Mouse (Mus musculus) gastrocnemius, postnatal 36 days (tissue): Measurements from ENCODE around the gene Mlec. TPM values are rescaled to one million over a fixed set of nuclear protein-coding genes. Genes with fewer than 3 reads are reported as not detected.
A peak's percentile ranks its signal among the peaks of the same experiment; 100 is the strongest.
"Not testable (repeated sequence)": the region's sequence is repeated elsewhere in the genome, so short reads cannot be mapped to it uniquely, and the experiment has no call there.

ENCODE experiments used
- DNase-seq, 2 experiments: peaks; one replicate each; pipeline ENCODE4 v3.0.0; 2022
- intact Hi-C: fragments of 180-260 bp; cut with DNase I; formaldehyde crosslinking; loops from one replicate; pipeline ENCODE4 v1.15.1; 2025
- total RNA-seq, 2 experiments: library from RNA; stranded (reverse); gene quantifications; 2 replicates each; pipeline ENCODE4 v1.2.3; 2021

Gene Mlec
- total RNA-seq, 2 experiments from 2014 or later, result 163 to 241 TPM

- no peak for DNase-seq
- intact Hi-C loops, result loop anchor here (10.0 kb wide), 1 partner anchor 162 kb away; the partner anchor contains the start of genes Cox6a1, Gatc and Triap1
These were observed 24.9 kb upstream of the Mlec start for GRCm38 (mm10) chr5:115182925-115183324.

- intact Hi-C loops, result loop anchor here (10.0 kb wide), 1 partner anchor 163 kb away; the partner anchor contains the start of genes Cox6a1, Gatc and Triap1
- no peak for DNase-seq
These were observed 23.4 kb upstream of the Mlec start for GRCm38 (mm10) chr5:115181248-115181940.

DNA sequence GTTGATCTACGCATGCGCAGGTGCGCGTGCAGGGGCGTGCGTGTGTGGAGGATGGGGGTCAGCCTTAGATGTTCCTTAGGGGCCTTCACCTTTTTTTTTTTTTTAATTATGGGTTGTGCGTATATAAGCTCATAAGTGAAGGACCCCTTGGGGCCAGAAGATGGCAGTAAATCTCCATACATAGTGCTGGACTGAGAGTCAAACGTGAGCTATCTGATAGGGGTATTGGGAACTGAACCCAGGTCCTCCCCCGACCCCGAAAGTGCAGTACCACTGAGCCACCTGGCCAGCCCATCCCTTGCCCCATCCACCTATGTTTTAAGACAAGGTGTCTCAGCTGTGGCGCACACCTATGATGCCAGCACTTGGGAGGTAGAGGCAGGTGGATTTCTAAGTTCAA lies 21.6 kb upstream of the Mlec start:
- intact Hi-C loops, result no loop called here
- no peak for DNase-seq

- intact Hi-C loops, result no loop called here
- DNase-seq, result no peak
These were observed 19.9 kb upstream of the Mlec start for GRCm38 (mm10) chr5:115177866-115178265.

DNA sequence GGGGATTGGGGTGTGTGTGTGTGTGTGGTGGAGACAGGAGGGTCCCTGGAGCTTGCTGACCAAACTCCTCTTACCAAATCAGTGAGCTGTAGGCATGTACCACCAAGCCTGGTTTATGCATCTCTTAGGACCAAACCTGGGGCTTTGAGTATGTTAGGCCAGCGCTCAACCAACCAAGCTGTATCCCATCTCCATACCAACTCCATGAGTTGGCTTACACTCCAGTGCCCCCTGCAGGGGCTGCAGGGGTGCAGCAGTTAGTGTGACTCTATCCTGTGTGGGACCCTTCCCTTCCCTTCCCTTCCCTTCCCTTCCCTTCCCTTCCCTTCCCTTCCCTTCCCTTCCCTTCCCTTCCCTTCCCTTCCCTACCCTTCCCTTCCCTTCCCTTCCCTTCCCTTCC lies 16.6 kb upstream of the Mlec start:
- intact Hi-C loops, result no loop called here
- no peak for DNase-seq

DNA sequence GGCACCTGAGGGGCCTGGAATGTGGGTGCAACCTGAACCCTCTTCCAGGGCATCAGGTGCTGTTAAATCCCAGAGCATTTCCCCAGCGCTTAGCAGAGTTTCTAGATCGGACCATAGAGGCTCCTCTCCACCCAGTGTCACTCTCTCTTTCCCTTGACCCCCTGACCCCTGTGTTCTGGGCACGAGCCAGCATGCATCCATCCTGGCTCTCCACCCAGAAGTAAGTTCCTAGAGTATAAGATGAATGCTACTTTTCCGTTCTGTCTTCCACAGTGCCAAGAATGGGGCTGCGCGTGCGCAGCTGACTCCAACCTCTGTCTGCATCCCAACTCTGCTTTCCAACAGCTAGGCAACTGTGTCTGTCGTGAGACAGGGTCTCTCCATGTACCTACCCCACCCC lies 12.2 kb upstream of the Mlec start:
- intact Hi-C loops, result no loop called here
- no peak for DNase-seq

DNA sequence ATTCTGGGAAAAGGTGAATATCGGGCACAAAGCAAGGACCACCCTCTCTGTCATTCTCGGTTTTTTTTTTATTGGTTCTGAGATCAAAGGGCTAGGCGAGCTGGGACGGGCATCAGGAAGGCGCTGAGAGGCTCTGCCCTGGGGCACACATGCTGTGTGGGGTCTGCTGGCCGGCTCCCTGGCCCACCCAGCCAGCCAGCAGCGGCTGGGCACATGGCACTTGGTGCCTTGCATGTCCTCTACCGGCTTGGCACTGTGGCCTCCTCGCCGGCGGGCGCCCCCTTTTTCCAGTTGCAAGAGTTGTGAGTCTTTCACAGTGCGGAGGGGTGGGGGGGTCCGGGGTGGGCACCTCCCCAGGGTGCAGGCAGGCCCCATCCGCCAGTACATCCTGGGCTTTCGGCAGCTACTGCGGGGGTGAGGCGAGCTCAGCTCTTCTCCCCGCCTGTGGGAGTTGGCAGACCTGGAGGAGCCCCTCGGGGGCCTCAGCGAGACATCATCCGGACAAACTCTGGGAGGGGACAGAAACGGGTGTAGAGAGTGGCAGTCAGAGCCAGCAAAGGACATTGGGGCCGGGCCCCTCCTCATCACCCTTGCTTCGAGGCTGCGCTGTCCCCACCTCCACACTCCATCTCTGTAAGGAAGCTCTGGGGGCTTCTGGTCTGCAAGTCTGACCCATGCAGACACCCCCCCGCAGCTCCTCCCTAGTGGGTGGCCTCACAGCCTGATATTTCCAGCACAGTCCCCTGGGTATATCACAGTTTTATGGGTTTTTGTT lies 10.8 kb upstream of the Mlec start:
- intact Hi-C loops, result loop anchor here (5.0 kb wide), 1 partner anchor 192 kb away; no protein-coding TSS in a partner anchor
- DNase-seq, result no peak

GRCm38 (mm10) chr5:115167396-115167795 lies 9.4 kb upstream of the Mlec start:
- no peak for DNase-seq
- intact Hi-C loops, result loop anchor here (5.0 kb wide), 1 partner anchor 190 kb away; no protein-coding TSS in a partner anchor

GRCm38 (mm10) chr5:115166815-115167194 lies 8.8 kb upstream of the Mlec start:
- intact Hi-C loops, result loop anchor here (5.0 kb wide), 1 partner anchor 190 kb away; no protein-coding TSS in a partner anchor
- DNase-seq, result no peak

GRCm38 (mm10) chr5:115165895-115166814 lies 8.2 kb upstream of the Mlec start:
- intact Hi-C loops, result loop anchor here (5.0 kb wide), 1 partner anchor 189 kb away; no protein-coding TSS in a partner anchor
- no peak for DNase-seq

DNA sequence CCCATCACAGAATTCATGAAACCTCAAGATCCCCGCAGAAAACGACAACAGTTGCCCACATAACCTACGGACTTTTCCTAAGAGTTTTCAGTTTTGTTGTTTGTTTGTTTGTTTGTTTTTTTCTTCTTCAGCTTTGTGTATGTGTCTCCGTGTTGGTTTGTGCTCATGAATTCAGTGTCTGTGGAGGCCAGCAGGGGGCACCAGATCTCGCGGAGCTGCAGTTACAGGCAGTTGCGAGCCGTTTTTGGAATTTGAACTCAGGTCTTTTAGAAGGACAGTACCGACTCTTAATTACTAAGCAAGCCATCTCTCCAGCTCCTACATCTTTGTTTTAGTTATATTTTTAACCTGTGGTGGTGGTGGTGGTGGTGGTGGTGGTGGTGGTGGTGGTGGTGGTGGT lies 7.4 kb upstream of the Mlec start:
- DNase-seq, result no peak
- intact Hi-C loops, result loop anchor here (5.0 kb wide), 1 partner anchor 188 kb away; no protein-coding TSS in a partner anchor

DNA sequence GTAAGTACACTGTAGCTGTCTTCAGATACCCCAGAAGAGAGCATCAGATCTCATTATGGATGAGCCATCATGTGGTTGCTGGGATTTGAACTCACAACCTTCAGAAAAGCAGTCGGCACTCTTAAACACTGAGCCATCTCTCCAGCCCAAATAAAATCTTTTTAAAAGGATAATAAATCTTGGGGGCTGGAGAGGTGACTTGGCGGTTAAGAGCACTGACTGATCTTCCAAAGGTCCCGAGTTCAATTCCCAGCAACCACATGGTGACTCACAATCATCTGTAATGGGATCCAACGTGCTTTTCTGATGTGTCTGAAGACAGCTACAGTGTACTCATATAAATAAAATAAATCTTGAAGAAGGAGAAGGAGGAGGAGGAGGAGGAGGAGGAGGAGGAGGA lies 6.5 kb upstream of the Mlec start:
- intact Hi-C loops, DNase-seq: not testable (repeated sequence)

GRCm38 (mm10) chr5:115163563-115163962 lies 5.6 kb upstream of the Mlec start:
- intact Hi-C loops, result loop anchor here (1.0 kb wide), 1 partner anchor 38 kb away; no protein-coding TSS in a partner anchor
- peak; percentile 62 to 63 for DNase-seq

DNA sequence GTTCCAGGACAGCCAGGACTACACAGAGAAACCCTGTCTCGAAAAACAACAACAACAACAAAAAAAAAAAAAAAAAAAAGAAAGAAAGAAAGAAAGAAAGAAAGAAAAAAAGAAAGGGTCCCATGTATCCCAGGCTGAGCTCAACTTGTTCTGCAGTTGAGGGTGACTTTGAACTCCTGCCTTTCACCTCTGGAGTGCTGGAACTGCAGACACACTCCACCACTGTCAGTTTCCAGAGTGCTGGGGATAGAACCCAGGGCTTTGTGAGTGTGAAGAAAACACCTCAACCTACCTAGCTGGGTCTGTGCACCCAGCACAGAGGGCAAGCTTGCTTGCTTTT lies 3.9 kb upstream of the Mlec start:
- DNase-seq, intact Hi-C loops: not testable (repeated sequence)

GRCm38 (mm10) chr5:115161064-115161939 lies 3.3 kb upstream of the Mlec start:
- intact Hi-C loops, result no loop called here
- no peak for DNase-seq

- intact Hi-C loops, result no loop called here
- DNase-seq, result no peak
These were observed 2.7 kb upstream of the Mlec start for GRCm38 (mm10) chr5:115160655-115161054.

DNA sequence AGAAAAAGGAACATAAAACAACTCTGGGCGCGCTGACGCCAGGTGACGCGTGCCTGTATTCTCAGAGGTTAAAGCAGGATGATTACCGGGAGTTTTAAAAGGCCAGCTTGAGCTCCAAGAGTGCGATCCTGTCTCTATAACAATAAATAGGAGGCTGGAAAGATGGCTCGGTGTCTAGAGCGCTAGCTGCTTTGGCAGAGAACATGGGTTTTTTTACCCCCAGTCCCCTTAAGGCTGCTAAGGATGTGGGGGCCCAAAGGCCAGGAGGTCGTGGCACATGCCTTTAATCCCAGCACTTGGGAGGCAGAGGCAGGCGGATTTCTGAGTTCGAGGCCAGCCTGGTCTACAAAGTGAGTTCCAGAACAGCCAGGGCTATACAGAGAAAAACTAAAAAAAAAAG lies 1.2 kb upstream of the Mlec start:
- DNase-seq, result no peak
- intact Hi-C loops, result no loop called here

DNA sequence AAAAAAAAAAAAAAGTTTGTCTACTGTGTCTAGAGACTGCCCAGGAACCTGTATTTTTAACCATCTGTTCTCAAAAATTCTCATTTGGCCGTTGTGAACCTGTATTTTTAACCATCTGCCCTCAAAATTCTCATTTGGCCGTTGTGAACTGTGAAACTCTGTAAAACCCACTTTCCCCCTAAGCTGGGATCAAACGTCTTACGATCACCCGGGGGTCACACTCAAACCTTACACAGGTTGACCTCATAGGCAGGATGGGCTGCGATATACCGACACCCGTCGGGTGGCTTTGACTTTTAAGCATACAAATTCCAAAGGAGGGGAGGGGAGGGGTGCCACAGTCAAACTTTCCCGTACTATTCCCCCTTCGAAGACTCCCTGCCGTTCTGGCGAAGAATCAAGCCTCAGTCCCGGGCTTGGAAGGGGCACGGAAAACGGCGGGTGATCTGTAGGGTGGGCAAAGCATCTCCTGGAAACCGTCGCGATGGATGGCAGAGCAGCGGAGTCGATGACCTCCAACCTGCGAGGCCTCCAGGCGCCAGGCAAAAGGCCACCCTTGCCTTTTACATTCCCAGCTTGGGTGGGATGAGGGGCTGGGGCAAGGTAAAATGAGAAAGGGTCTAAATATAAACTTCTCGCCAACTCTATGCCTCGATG lies 918 bp downstream of the Mlec start:
- intact Hi-C loops, result no loop called here
- no peak for DNase-seq

- DNase-seq, result no peak
- intact Hi-C loops, result no loop called here
These were observed 1.6 kb downstream of the Mlec start for GRCm38 (mm10) chr5:115156401-115156800.
